Mouse (Mus musculus): ENCODE results near the gene Sspn. TPM values are rescaled to one million over a fixed set of nuclear protein-coding genes. Genes with fewer than 3 reads are reported as not detected.

Sspn gene
- polyA plus RNA-seq, 1 experiment, result not detected

DNA sequence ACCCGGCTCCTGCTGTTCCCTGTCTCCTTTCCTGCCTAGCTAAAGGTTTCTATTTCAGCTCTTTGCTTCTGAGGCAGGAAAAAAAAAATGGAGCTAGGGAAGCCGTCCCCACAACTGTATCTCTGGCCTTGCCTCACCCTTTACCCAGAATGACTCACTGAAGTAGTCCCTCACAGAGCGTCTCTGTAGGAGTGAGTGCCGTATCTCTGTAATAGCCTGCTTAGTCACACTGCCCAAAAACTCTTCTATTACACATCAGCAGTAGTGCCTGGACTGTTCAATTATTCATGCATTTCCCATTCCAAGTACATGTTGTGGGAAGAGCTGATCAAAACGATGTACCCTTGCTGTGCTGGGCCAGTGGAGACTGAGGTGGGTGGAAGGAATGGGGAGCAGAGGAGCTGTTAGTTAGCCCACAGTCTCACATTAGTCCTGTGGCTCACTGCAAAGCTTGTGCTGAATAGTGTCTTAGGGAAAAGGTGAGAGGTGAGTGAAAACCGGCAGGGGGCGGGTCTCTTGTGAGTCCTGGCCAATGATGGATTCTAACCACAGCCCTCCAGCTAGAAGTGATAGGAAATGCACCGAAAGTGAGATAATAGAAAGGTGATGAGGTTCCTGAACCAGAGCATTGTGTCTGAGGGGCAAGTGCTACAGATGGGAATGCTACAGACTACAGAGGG, 46.5 kb downstream of the Sspn start:
- Histone ChIP-seq H3K4me1 (ENCODE audit: control insufficient read depth, insufficient read depth, low read length) (peaks cover 7% of the 10 kb centered on the region), H3K4me3 (ENCODE audit: insufficient read depth, low read depth, low read length) (no peak overlapping the region), H3K27ac (ENCODE audit: insufficient read depth, low read depth, low read length) (peak overlapping the region; percentile 24; the same call in 1 of the 2 replicates)
- TF ChIP-seq CTCF (IDR thresholded peaks at IDR 0.05; ENCODE audit: insufficient read depth, low read depth, low read length) (no peak), POLR2A (IDR thresholded peaks at IDR 0.05; ENCODE audit: insufficient read depth, low read depth, low read length) (no peak)
- WGBS, result 48% methylated on average over 8 of the region's 8 CpGs

GRCm38 (mm10) chr6:145981074-145981473, 49.6 kb downstream of the Sspn start:
- Histone ChIP-seq H3K4me3 (ENCODE audit: insufficient read depth, low read depth, low read length) (no peak overlapping the region), H3K4me1 (ENCODE audit: control insufficient read depth, insufficient read depth, low read length) (peaks cover 5% of the 10 kb centered on the region; the same call in 1 of the 2 replicates), H3K27ac (ENCODE audit: insufficient read depth, low read depth, low read length) (no peak overlapping the region)
- WGBS, result 86% methylated on average over 8 of the region's 8 CpGs
- TF ChIP-seq POLR2A (IDR thresholded peaks at IDR 0.05; ENCODE audit: insufficient read depth, low read depth, low read length) (no peak), CTCF (IDR thresholded peaks at IDR 0.05; ENCODE audit: insufficient read depth, low read depth, low read length) (no peak)

- TF ChIP-seq CTCF (IDR thresholded peaks at IDR 0.05; ENCODE audit: insufficient read depth, low read depth, low read length) (no peak), POLR2A (IDR thresholded peaks at IDR 0.05; ENCODE audit: insufficient read depth, low read depth, low read length) (no peak)
- Histone ChIP-seq H3K4me1 (ENCODE audit: control insufficient read depth, insufficient read depth, low read length) (peaks cover 5% of the 10 kb centered on the region; the same call in 1 of the 2 replicates), H3K27ac (ENCODE audit: insufficient read depth, low read depth, low read length) (no peak overlapping the region), H3K4me3 (ENCODE audit: insufficient read depth, low read depth, low read length) (no peak overlapping the region)
- 92% methylated on average over 4 of the region's 4 CpGs for WGBS
These were observed 50.9 kb downstream of the Sspn start for GRCm38 (mm10) chr6:145982335-145982734.

- TF ChIP-seq POLR2A (IDR thresholded peaks at IDR 0.05; ENCODE audit: insufficient read depth, low read depth, low read length) (no peak), CTCF (IDR thresholded peaks at IDR 0.05; ENCODE audit: insufficient read depth, low read depth, low read length) (no peak)
- Histone ChIP-seq H3K4me3 (ENCODE audit: insufficient read depth, low read depth, low read length) (no peak overlapping the region), H3K27ac (ENCODE audit: insufficient read depth, low read depth, low read length) (no peak overlapping the region), H3K4me1 (ENCODE audit: control insufficient read depth, insufficient read depth, low read length) (peaks cover 8% of the 10 kb centered on the region; the same call in 1 of the 2 replicates)
- 91% methylated on average over 1 of the region's 1 CpGs for WGBS
These were observed 59.1 kb downstream of the Sspn start for GRCm38 (mm10) chr6:145990578-145990977.

DNA sequence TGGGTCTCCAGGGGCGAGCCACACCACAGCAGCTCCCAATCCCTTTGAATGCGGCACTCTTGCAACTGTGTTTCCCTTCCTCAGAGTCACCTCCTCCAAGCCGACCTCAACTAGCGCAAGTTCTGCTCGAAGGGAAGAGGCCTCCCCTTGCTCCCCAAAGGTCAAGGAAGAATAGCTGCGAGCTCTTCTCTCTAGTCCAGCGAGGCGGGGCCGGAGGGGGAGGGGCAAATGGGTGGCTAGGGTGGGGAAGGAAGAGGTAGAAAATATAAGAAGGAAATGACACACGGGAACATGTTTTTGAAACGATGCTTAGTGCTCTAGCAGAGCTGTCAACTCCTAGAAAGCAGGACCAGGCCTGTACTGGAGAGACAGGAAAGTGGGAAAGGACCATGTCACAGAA, 61.1 kb downstream of the Sspn start:
- Histone ChIP-seq H3K4me1 (ENCODE audit: control insufficient read depth, insufficient read depth, low read length) (peaks cover 8% of the 10 kb centered on the region; the same call in 1 of the 2 replicates), H3K27ac (ENCODE audit: insufficient read depth, low read depth, low read length) (no peak overlapping the region), H3K4me3 (ENCODE audit: insufficient read depth, low read depth, low read length) (no peak overlapping the region)
- WGBS, result 80% methylated on average over 11 of the region's 11 CpGs
- TF ChIP-seq POLR2A (IDR thresholded peaks at IDR 0.05; ENCODE audit: insufficient read depth, low read depth, low read length) (no peak), CTCF (IDR thresholded peaks at IDR 0.05; ENCODE audit: insufficient read depth, low read depth, low read length) (no peak)

DNA sequence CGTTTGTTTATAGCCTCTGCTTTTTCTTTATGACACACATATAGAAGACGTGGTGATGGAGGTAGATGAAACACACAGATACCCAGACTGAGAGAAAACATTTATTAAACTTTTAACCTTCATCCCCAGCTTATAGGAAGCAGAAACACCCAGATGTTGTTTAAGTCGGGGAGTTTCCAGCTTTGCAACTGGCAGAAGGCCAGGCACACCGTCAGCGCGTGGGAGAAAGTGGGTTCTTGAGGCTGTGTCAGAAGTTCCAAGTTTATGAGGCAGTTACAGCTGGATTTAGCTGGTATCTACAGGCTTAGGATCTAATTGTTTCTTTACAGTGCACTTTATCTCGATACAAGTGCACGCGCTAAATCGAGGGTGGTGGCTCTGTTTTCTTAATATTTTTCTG, 61.5 kb downstream of the Sspn start:
- Histone ChIP-seq H3K27ac (ENCODE audit: insufficient read depth, low read depth, low read length) (no peak overlapping the region), H3K4me3 (ENCODE audit: insufficient read depth, low read depth, low read length) (no peak overlapping the region), H3K4me1 (ENCODE audit: control insufficient read depth, insufficient read depth, low read length) (peaks cover 8% of the 10 kb centered on the region)
- 47% methylated on average over 10 of the region's 10 CpGs for WGBS
- TF ChIP-seq POLR2A (IDR thresholded peaks at IDR 0.05; ENCODE audit: insufficient read depth, low read depth, low read length), result no peak
- TF ChIP-seq CTCF (IDR thresholded peaks at IDR 0.05; ENCODE audit: insufficient read depth, low read depth, low read length), result no peak

DNA sequence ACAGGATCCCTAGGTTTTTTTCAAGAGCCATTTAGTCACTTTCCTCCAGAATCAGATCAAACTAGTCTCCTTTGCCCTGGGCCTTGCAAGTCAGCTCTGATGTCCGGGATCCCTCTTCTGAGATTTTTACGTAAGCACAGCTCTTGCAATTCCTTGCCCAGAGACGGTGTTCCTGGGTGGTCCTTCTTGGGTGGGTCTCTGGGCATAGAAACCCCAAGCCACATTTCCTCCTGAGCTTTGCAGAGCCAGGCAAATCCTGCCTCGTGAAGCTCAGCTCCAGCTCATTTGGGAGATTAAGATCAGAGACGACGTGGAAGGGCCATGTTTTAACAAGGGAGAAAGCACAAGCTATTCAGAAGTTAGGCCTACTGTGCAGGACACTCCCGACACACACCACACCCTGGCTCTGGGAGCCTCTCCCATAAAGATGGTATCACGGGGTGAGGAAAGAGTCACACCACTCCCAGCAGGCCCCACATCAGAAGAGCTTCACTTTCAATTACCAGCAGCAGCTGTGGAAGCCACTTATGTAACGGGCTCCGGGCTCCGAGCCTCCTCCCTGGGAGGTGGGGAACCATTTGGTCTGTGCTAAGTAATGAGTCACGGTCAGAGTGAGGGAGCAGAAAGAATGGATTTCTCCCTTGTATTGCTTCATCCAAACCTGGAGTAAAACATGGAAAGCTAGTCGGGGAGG, 67.0 kb downstream of the Sspn start:
- Histone ChIP-seq H3K4me3 (ENCODE audit: insufficient read depth, low read depth, low read length) (no peak overlapping the region), H3K27ac (ENCODE audit: insufficient read depth, low read depth, low read length) (peak overlapping the region; percentile 84), H3K4me1 (ENCODE audit: control insufficient read depth, insufficient read depth, low read length) (peaks cover 16% of the 10 kb centered on the region)
- 0 out of 2 replicates have a peak, but pooled peaks have one; percentile 15 for TF ChIP-seq POLR2A (IDR thresholded peaks at IDR 0.05; ENCODE audit: insufficient read depth, low read depth, low read length)
- TF ChIP-seq CTCF (IDR thresholded peaks at IDR 0.05; ENCODE audit: insufficient read depth, low read depth, low read length), result no peak
- 30% methylated on average over 13 of the region's 13 CpGs for WGBS

DNA sequence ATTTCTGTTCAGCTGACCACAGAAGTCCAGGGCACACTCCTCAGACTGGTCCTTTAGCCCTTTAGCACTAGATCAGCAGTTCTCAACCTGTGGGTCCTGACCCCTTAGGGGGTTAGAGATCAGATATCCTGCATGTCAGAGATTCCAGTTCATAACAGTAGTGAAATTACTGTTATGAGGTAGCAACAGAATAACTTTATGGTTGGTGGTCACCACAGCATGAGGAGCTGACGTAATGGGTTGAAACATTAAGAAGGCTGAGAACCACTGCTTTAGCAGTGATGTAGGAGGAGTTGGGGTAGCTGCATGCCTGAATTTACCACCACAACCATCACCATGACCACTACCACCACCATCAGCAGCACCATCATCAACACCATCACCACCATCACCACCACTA, 69.3 kb downstream of the Sspn start:
- Histone ChIP-seq H3K4me1 (ENCODE audit: control insufficient read depth, insufficient read depth, low read length) (peaks cover 13% of the 10 kb centered on the region), H3K27ac (ENCODE audit: insufficient read depth, low read depth, low read length) (no peak overlapping the region), H3K4me3 (ENCODE audit: insufficient read depth, low read depth, low read length) (no peak overlapping the region)
- 100% methylated on average over 1 of the region's 1 CpGs for WGBS
- no peak for TF ChIP-seq CTCF (IDR thresholded peaks at IDR 0.05; ENCODE audit: insufficient read depth, low read depth, low read length)
